Mouse (Mus musculus) adrenal gland, postnatal 0 days (tissue): ENCODE results near the gene Ythdc1. TPM values are rescaled to one million over a fixed set of nuclear protein-coding genes. Genes with fewer than 3 reads are reported as not detected.

ENCODE experiments used
- polyA plus RNA-seq: library from polyadenylated mRNA; unstranded; fragments of >200 nt; fragmentation: Nextera tagmentation; extraction: Ambion mirVana; gene quantifications from 2 replicates; pipeline ENCODE4 v1.2.1, GENCODE M21; 2015

Ythdc1 gene
- polyA plus RNA-seq, result 21.6 and 23.7 TPM in 2 replicates

DNA sequence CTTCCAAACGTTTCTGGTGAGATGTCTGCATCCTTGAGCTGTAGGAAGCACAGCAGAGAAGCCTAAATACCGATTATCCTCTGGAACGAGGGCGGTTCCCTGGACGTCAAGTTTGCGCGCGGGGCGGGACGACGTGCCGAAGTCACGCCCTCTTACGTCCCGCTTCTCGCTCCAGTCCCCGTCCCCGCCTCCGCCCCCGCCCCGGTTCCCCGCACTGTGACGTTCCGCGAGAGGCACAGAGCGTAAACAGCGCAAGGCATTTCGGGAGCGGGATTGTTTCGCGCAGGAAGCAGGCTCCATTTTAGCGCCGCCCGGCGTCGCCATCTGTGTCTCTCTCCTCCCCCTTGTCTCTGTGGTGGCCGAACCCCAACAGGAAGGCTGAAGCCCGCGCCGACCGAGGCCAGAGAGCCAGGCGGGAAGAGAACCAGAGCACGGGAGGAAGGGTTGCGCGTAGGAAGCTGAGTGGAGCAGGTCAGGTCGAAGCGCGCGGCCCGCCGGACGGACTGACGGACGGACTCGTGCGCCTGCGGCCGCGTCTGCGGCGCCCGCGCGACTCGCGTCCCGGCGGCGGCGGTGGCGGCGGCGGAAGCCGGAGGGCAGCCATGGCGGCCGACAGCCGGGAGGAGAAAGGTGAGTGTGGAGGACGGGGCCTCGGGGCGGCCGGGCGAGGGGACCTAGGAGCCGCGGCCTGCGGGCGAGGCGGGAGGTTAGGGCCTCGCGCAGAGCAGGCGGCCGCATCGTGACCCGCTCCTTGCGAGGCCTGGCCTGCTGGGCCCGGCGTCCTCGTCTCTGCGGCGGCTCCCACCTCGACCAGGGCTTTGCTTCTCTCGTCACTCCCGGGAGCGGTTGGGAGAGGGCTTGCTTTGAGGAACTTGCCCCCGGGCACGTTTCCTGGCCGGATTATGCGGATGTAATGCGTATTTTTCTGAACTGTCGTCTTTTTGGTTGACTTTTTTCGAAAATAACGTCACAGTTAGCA lies at the start of gene Ythdc1:
TSS of gene Ythdc1 (plus strand) at position 260 of the 979 bp plus-strand sequence.

Other genes with a start within 250 kb of the Ythdc1 start
- gene Tmprss11f, start 171.8 kb upstream of the Ythdc1 start, polyA plus RNA-seq, result 0.06 TPM in 1 of 2 replicates, not detected in the other
- gene Tmprss11b, start 127.9 kb upstream of the Ythdc1 start, polyA plus RNA-seq, result not detected in 2 replicates
- gene Tmprss11e, start 58.4 kb upstream of the Ythdc1 start, polyA plus RNA-seq, result not detected in 2 replicates
- gene Ugt2b34, start 102.7 kb downstream of the Ythdc1 start, polyA plus RNA-seq, result 1.9 and 2.3 TPM in 2 replicates
- gene Ugt2b1, start 122.3 kb downstream of the Ythdc1 start, polyA plus RNA-seq, result 0.09 and 0.21 TPM in 2 replicates
- 0.07 and 0.16 TPM in 2 replicates for gene Ugt2b35, start 196.6 kb downstream of the Ythdc1 start, polyA plus RNA-seq